Mouse (Mus musculus) G1E-ER4 (cell line): ENCODE results near the gene Commd1. TPM values are rescaled to one million over a fixed set of nuclear protein-coding genes. Genes with fewer than 3 reads are reported as not detected.

Source experiments
- GATA1 ChIP-seq: IDR thresholded peaks from one replicate; pipeline ENCODE4 v1.8.0; 2012; ENCODE audit warnings: low read length, inconsistent platforms
- polyA plus RNA-seq: library from polyadenylated mRNA; stranded (reverse); fragments of >175 nt; gene quantifications from 2 replicates; pipeline ENCODE4 v1.2.3, GENCODE M21; 2012

Commd1 gene
- polyA plus RNA-seq, 1 experiment: 29.9 TPM

GRCm38 (mm10) chr11:23005276-23005675, 23.1 kb upstream of the Commd1 start:
- TF ChIP-seq GATA1: no peak

- no peak for TF ChIP-seq GATA1
These were observed 16.1 kb upstream of the Commd1 start for GRCm38 (mm10) chr11:22998308-22998707.

- no peak for TF ChIP-seq GATA1
These were observed 13.3 kb upstream of the Commd1 start for GRCm38 (mm10) chr11:22995461-22995860.

- TF ChIP-seq GATA1: no peak
These were observed 12.1 kb upstream of the Commd1 start for GRCm38 (mm10) chr11:22994271-22994670.

GRCm38 (mm10) chr11:22991218-22991835, 9.1 kb upstream of the Commd1 start:
- TF ChIP-seq GATA1: no peak

GRCm38 (mm10) chr11:22990393-22991126, 8.4 kb upstream of the Commd1 start, which contains the start of gene Cct4:
Cct4 (plus strand) TSS chr11:22990519.
- TF ChIP-seq GATA1: no peak

GRCm38 (mm10) chr11:22989786-22990185, 7.6 kb upstream of the Commd1 start:
- TF ChIP-seq GATA1: no peak

GRCm38 (mm10) chr11:22987357-22987756, 5.2 kb upstream of the Commd1 start:
- TF ChIP-seq GATA1: no peak

- no peak for TF ChIP-seq GATA1
These were observed 3.3 kb upstream of the Commd1 start for GRCm38 (mm10) chr11:22985510-22985909.

GRCm38 (mm10) chr11:22982846-22983245, 664 bp upstream of the Commd1 start:
- TF ChIP-seq GATA1: no peak

GRCm38 (mm10) chr11:22981543-22981950, 635 bp downstream of the Commd1 start:
- TF ChIP-seq GATA1: no peak

GRCm38 (mm10) chr11:22981041-22981440, 1.1 kb downstream of the Commd1 start:
- TF ChIP-seq GATA1: no peak

GRCm38 (mm10) chr11:22979221-22979620, 3.0 kb downstream of the Commd1 start:
- TF ChIP-seq GATA1: no peak

- no peak for TF ChIP-seq GATA1
These were observed 3.5 kb downstream of the Commd1 start for GRCm38 (mm10) chr11:22978711-22979110.

GRCm38 (mm10) chr11:22978215-22978614, 4.0 kb downstream of the Commd1 start:
- TF ChIP-seq GATA1: no peak

GRCm38 (mm10) chr11:22973599-22973998, 8.6 kb downstream of the Commd1 start:
- no peak for TF ChIP-seq GATA1
